Mouse (Mus musculus): Measurements from ENCODE around the gene Smu1.

DNA sequence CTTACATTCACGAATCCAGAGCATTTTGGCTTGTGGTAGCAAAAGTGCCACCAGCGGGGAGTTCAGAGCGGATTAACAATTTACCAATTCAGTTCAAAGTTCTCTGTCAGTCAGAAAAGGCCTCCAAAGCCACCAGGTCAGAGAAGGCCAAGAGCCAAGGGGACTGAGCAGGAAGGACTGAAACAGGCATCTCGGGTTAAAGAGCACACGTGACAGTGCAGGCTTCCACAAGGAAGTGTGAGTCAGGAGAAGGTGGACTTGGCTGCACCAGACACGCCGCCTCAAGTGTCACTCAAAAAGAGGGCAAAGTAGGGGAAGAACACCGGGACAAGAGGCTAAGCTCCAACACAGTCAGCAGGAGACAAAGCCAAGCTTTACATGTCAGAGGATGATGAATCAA is 57.5 kb downstream of the Smu1 start:
- TF ChIP-seq CTCF (IDR thresholded peaks at IDR 0.05; ENCODE audit: low read depth, low read length) (no peak), POLR2AphosphoS5 (IDR thresholded peaks at IDR 0.05; ENCODE audit: insufficient replicate concordance, low read depth, low read length) (no peak)
